Mouse (Mus musculus) adrenal gland, adult 8-10 months (tissue): ENCODE data around the gene Rfc1. TPM values are rescaled to one million over a fixed set of nuclear protein-coding genes. Genes with fewer than 3 reads are reported as not detected.
"Not testable (repeated sequence)": the region's sequence is repeated elsewhere in the genome, so short reads cannot be mapped to it uniquely, and the experiment has no call there.

Experiments
- DNase-seq: peaks from one replicate; pipeline ENCODE4 v3.0.0; 2022
- total RNA-seq, 4 experiments: library from RNA; stranded (reverse); gene quantifications; 2 replicates each; pipeline ENCODE4 v1.2.4; 2022

Gene Rfc1
- total RNA-seq, 4 experiments from 2014 or later, result 49.3 to 58.4 (median 53.8) TPM

DNA sequence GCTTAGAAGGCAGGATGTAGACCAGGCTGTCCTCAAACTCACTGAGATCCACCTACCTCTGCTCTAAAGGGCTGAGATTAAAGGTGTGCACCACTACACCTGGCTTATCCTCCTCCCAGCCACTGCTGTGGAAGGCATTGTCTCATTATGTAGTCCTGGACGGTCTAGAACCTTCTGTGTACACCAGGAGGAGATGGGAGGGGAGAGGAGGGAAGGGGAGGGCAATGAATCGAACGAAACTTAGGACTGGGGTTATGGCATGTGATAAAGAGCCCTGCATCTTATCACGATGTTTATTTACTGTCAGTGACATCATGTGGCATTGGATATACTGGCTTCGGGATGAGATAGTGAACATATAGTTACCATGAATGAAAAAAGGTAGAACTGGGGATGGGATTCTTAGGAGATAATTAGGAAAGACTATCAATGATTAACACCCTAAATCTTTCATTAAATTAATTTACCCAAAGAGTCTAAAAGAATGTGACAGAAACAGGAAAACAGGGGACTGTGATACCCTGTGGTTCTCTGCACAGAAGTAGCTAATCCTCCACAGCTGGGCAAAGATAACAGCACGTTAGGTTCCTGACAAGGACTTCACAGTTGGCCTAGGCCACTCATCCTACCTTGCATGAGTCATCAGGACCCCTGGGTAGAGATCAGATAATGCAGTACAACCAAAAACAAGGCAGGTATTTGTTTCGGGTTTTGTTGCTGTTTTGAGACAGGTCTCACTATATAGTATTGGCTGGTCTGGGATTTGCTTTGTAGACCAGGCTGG is 37.1 kb downstream of the Rfc1 start:
- no peak for DNase-seq

DNA sequence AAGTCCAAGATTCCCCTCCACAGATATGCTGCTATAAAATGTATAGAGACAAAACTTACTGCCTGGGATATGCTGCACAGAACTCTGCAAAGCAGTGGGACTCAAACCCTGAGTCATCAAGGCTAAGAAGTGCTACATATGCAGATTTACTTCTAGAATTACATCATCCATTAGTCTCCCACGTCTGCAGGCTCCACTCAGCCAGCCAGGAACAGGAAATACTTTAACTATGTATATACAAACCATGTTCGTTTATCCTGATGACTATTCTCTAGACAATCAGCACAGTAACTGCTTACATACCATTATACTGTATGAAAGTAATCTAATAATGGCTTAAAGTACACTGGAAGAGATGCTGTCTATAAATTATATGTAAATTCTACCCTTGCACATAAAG is 41.2 kb downstream of the Rfc1 start:
- DNase-seq, result no peak

DNA sequence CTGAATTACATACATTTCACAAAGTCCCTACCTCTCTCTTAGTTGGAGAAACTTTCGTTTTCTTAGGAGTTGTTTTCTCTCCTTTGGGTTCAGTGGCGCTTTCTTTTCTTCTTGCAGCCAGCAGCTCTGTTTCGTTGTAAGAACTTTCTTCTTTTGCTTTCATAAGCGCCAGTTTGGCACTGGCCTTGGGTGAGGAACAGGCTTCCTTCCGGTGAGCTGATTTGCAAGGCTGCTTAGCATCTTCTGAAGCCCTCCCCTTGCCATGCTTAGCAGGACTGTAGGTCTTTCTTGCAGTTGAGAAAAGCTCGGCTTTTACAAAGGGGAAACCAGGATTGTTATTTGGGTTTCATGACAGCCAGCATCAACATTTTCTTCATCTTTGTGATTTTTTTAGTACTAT is 41.8 kb downstream of the Rfc1 start:
- DNase-seq, result no peak

DNA sequence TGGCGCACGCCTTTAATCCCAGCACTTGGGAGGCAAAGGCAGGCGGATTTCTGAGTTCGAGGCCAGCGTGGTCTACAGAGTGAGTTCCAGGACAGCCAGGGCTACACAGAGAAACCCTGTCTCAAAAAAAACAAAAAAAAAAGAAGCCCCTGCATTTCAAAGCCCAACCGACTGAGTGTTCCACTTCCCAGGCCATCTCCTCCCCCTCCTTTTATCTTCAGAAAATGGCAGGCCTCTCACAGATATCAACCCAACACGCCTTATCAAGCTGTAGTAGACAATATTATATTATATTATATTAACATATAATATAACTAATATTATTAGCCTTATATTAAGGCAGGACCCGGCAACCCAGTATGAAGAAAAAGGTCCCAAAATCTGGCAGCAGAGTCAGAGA is 46.5 kb downstream of the Rfc1 start:
- DNase-seq, result not testable (repeated sequence)

DNA sequence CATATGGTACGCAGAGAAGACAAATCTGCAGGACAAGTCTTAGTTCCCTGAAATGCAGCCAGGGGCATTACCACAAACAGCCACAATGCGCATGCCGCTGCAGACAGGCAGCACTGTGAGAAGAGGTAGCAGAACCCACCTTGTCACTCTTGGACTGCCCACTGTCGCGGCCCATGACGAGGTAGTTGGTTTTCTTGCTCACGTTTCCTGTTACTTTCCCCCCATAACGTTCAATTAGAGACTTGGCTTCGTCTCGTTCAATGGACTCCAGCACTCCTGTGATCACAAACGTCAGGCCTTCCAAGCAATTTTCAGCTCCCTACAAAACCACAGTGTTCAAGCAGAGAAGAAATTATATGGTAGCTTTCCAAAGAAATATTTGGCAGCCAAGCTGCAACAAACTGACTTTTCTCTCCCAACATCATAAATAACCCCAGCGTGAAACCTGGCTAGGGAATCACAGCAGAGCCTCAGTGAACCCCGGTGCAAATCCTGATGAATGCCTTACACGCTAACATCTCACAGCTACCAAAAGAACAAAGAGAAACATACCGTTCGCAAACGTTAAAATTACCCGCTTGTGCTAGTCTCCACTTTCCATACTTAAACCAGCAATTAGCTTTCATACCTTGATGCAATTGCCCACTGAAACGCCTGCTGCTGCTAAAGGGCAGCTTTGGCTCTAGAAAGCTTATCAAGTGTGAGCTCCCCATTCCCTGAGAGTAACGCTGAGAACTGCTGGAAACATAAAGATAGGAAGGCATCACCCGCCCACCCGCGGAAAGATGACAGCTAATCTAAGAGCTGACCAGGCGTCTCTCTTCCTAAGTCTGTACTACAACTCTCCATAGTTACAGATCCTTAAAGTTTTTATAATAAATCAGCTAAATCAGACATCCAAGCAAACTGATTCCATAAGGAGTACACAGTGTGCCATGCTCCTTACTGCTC is 47.4 kb downstream of the Rfc1 start:
- no peak for DNase-seq

DNA sequence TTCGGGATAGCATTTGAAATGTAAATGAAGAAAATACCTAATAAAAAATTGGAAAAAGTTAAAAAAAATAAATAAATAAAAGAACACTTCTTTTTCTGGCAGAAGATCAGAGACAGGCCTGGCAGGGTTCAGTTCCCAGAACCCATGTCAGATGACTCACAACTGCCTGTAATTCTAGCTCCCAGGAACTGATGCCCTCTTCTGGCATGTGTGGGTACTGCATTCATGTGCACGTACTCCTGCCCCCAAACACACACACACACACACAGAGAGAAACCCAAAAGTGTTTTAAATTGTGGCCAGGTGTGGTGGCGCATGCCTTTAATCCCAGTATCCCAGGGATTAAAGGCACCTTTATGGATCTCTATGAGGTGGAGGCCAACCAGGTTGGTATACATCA is 51.3 kb downstream of the Rfc1 start:
- no peak for DNase-seq

DNA sequence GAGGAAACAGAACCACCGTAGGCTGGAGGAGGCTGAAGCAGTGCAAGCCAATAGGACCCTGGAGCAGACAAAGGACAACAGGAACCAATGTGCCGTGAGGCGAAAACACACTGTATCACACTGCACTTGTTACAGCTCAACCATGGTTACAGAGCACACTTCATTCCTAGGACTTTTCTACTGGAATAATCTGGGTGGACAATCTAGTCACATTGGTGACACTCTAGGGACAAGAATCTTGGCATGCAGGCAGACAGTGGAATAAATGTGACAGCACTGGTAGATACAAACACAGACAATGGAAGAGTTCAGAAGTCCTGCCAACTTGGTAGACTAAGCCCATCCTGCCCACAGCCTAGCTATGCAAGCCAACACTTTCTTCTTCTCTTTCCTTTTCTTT is 54.3 kb downstream of the Rfc1 start:
- DNase-seq, result no peak

DNA sequence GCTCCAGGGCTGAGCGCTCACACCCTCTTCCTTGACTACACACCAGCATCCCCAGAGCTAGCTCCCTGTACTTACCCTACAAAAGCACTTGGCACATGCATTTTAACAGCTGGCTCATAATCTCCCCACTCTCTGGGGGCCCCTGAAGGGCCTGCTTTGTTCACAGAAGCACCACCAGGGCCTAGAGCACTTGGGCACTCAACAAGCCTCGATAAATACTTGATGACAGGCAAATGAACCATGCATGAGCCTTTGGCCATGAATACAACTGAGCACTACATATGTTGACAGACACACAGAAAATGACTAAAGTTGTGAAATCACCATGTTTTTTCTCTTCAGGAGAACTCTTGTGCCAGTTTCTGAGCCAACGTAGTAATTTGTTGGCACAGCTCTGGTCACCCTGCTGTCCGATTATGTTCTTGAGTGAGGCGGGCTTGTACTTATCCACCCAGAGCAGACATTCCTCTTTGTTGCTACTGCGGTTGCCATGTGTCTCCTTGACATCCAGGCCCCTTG is 56.3 kb downstream of the Rfc1 start:
- no peak for DNase-seq

DNA sequence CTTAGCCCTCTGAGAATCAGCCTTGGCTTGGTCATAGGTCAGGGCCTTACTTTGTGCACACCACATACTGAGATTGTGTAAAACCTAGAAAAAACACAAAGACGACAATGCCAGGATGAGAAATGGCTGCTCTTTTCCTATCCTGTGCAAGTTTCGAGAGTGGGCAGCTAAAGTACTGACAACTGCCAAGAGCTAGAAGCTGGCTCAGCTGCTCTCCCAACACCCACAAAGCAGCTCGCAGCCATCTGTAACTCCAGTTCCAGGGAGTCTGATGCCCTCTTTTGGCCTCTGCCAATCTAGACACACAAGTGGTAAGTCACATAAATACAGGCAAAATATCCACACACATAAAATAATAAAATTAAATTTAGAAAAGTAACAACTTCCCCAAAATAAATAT is 61.5 kb downstream of the Rfc1 start:
- no peak for DNase-seq

DNA sequence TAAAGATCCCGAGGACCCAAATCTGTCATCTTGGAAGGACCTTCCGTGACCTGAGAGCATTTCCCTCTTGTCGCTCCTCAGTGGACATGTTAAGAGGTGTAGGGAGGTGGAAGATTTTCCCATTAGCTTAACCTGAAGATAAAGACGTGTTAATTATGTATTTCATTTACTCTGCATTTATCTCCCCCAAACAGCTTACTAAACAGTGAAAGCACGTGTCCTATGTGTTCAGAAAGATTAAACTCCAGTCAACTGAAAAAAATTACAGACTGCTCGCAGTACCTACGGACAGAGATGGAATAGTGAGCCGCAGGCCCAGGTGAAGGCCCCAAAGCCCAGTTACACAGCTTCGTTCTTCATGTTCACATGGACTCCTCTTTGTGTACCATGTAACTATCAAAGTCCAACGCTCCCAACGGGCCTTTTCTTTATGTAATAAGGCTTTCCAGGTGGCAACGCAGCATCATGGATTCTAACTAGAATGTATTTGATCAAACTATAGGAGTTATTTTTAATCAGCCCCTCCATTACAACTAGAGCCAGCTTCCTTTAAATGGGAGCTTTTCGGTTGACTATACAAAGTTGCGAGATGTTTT is 77.5 kb downstream of the Rfc1 start:
- no peak for DNase-seq

DNA sequence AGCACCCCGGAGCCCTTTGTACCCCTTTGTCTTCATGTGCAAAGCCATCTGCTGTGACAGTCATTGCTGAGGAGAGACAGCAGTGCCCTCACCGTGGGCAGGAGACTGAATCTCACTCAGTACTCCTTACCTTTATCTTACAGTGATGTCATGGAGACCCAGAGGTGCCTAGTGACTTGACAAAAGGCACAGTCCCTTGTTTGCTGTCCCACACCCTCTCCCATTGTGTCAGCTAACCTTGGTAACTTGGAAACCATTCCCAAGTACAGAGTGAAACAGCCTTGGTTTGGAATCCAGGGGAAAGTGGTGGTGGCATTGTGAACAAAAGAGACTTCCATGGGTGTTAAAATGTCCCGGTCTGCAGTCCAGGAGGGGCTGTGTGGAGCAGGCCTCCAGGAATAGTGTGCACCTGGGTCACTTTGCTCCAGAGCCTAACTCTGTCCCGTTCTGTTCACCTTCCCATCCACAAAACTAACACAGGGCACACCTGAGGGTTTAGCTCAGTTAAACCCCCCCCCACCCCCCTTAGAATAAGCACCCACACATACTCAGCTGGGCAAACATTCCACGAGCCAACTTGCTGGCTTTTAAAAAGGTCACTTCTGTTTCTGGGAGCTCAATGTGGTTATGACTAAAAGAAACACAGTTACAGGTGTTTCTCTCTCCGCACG is 85.2 kb downstream of the Rfc1 start:
- DNase-seq, result no peak

DNA sequence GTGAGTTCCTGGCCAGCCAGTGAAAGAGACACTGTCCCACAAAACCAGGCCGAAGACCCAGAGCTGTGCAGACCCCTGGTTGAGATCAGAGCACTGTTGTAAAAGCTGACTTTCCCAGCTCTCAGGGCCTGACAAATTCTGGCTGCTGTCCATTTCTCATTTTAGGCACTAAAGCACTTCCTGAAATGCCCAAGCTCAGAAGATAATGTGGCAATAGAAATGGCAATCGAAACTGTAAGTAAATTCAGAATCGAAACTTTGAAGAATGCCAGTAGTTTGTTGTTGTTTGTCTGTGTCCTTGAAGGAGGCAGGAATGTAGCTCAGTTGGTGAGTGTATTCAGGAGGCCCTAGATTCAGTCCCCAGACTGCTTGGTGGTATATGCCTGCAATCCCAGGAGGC is 88.2 kb downstream of the Rfc1 start:
- DNase-seq, result no peak

DNA sequence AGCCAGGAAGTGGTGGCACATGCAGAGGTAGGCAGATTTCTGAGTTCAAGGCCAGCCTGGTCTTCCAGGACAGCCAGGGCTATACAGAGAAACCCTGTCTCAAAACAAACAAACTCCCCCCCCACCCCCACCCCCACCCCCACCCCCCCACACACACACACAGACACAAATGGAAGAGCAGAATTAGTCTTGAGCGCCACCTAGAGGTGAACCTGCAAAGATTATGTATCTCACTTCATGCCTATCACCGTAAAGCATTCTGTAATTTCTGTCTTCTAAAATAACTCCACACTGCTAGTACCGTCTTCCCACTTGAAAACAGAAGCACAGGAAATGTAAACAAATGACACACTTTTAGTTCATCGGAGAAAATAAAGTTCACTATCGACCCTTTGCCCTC is 92.7 kb downstream of the Rfc1 start:
- no peak for DNase-seq

DNA sequence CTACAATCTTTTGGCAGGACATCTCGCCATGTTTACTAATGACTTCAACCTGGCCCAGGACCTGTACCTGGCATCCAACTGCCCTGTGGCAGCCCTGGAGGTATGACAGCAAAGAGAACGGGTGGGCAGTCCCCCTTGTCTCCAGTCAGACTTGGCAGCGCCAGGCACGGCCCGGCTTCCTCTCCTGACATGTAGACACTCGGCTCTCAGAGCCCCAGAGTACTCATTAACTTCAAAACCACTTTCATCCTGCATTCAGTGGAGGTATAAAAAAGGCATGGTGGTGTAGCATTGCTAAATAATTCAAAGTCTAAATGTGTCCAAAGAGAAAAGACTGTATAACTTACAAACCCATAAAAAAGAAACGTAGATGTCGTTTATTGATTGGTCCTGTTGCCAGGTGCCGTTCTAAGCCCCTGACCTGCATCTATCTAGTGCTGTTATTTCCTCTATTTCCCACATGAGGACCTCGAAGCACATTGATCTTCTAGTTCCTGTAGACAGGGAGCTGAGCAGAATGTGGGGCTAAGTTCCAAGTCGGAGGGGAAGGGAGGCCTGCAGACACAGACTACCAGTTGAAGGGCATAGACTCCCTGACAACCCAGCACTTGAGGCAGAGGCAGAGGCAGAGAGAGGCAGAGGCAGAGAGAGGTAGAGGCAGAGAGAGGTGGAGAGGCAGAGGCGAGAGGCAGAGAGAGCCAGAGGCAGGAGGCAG is 104.0 kb downstream of the Rfc1 start:
- DNase-seq, result no peak

DNA sequence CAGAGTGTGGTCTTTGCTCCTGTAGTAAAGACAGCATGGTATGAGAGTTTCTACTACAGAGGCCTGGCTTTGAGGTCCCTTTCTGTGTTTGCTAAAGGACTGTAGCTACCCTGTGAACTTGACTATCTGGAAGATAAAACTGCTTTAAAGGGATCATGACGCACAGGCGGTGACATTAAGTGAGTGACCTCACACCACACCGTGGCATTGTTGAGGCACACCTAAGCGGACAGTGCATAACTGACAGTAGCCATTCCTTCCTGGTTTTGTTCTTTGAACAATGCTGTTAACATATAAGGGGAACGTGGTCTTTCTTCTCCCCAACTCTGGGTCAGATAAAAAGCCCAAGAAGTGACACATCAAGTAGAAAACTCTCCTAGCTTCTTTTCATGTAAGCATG is 111.4 kb downstream of the Rfc1 start:
- no peak for DNase-seq

DNA sequence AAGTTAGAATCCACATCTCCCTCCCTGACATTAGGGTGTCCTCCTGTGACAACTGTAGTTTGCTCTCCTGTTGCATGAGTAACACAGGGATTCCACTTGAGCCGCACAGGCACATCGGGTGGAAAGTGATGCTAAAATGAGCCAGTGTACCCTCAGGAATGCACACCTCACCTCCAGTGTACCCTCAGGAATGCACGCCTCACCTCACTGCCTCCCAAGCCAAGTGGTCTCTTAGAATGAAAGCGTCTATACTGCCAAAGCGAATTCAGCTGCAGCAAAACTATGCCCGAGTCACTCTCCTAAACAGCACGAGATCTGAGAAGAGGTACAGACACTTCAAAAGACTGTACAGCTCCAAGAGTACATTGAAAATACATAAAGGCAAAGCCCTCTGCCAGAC is 114.4 kb downstream of the Rfc1 start:
- no peak for DNase-seq

DNA sequence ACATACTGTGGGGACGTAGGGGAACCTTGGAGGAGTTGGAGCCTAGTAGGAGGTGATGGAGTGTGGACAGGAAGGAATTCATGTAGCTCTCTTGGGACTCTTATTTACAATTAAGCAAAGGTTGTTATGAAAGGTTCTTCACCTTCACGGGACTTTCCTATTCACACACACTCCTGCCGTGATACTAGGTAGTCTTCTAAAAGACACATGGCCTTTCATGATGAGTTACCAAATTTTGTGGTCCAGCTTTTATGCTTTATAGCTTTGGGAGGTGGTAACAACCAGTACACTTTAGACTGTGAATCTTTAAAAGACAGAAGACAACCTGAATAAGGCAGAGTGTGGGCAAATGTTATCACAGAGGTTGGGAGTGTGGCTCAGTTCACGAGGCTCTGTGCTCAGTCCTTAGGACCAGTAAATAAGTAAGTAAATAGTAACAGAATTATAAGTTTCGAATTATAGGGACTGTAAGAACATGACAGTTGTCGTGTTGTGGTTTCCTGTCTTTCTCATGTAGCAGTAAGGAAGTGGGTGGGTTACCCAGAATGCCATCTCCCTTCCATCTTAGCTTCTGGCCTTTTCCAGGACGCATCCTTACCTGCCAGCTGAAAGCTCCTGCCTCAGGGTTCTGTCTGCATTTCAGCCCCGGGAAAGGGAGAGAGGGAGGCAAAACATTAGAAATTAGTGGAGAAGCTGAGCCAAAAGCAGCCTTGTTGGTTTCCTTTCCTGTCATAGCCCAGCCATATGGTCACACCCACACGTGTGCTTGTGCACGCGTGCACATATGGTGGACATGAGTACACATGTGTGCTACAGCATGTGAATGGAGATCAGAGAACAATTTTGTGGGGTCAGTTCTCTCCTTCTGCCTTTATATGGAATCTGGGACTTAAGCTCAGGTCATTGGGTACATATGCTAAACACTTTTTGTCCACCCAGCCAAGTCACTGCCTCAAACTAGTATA is 117.9 kb downstream of the Rfc1 start:
- DNase-seq, result no peak

DNA sequence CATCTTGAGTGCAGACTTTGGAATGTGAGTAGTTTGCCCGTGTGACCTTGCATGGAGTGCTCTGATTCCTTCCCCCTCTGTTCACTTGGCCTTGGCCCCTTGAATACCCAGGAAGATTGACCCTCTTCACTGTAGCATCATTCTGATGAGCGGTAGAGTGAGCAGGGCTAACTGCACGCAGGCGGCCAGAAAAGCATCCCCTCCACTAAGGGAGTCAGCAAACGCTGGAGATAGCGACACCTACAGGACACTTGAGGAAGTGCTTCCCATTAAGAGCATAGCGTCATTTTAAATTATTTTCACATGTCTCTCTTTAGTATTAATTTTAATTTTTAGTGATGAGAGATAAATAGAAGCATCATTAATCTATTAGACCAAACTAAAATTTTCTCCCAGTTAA is 122.1 kb downstream of the Rfc1 start:
- no peak for DNase-seq
